Mouse (Mus musculus): ENCODE measurements at regions not wholly inside any gene's neighbourhood (a gene's known extent, or its start where the extent isn't known, plus 50 kb on each side); places are given as distances from the start of the nearest gene placed in this dataset.
"Not testable (repeated sequence)": the region's sequence is repeated elsewhere in the genome, so short reads cannot be mapped to it uniquely, and the experiment has no call there.

- DNase-seq (ENCODE audit: low read depth, low spot score): peak; percentile 16
Measured at GRCm38 (mm10) chr10:14875216-14875615, 157.2 kb upstream of the Gje1 start.

- peak; percentile 33 for DNase-seq (ENCODE audit: low read depth, low spot score)
Measured at GRCm38 (mm10) chr10:14861241-14861640, 143.2 kb upstream of the Gje1 start.

GRCm38 (mm10) chr10:14860126-14860638 is 142.2 kb upstream of the Gje1 start:
- peak; percentile 36 for DNase-seq (ENCODE audit: low read depth, low spot score)

GRCm38 (mm10) chr10:14846601-14847000 is 128.6 kb upstream of the Gje1 start:
- not testable (repeated sequence) for DNase-seq (ENCODE audit: low read depth, low spot score)

- peak; percentile 62 for DNase-seq (ENCODE audit: low read depth, low spot score)
Measured at GRCm38 (mm10) chr10:14845058-14845457, 127.0 kb upstream of the Gje1 start.
